Mouse (Mus musculus) erythroblast, embryonic 14.5 days (primary cell): ENCODE measurements around the gene Ubc.

ENCODE experiments used
- GATA1 ChIP-seq: IDR thresholded peaks from 2 replicates; pipeline ENCODE4 v1.6.1; 2012; ENCODE audit warnings: low read length, inconsistent platforms, mixed read lengths
- TAL1 ChIP-seq: IDR thresholded peaks from 3 replicates; pipeline ENCODE4 v1.6.1; 2012; ENCODE audit warnings: low read length, inconsistent platforms, mixed read lengths

GRCm38 (mm10) chr5:125349391-125349790 is 40.6 kb downstream of the Ubc start:
- TF ChIP-seq GATA1: no peak
- no peak for TF ChIP-seq TAL1
